Mouse (Mus musculus) spleen, adult 2 months (tissue): ENCODE measurements around the gene Ecpas. TPM values are rescaled to one million over a fixed set of nuclear protein-coding genes. Genes with fewer than 3 reads are reported as not detected.

Experiments used
- DNase-seq, 2 experiments: peaks; one replicate each; pipeline versions ENCODE4 v3.0.0 to v3.0.0-alpha.2; 2012 to 2021; ENCODE audit warnings: low spot score in 2 of 2, low read depth in 1 of 2
- H3K27ac ChIP-seq: fragments of 200-500 bp; 2 replicates; pipeline ENCODE4 v1.5.1; 2012; ENCODE audit warnings: low read length, inconsistent platforms; ENCODE audit not compliant: insufficient read depth
- H3K27me3 ChIP-seq: fragments of 200-500 bp; 2 replicates; pipeline ENCODE4 v1.6.1; 2012; ENCODE audit warnings: mild to moderate bottlenecking, moderate library complexity, low read length, inconsistent platforms; ENCODE audit not compliant: control insufficient read depth, insufficient read depth
- H3K36me3 ChIP-seq: fragments of 200-500 bp; 2 replicates; pipeline ENCODE4 v1.6.1; 2012; ENCODE audit warnings: mild to moderate bottlenecking, low read length, inconsistent platforms; ENCODE audit not compliant: control insufficient read depth, insufficient read depth
- H3K4me1 ChIP-seq: fragments of 200-500 bp; 2 replicates; pipeline ENCODE4 v1.6.1; 2011; ENCODE audit warnings: inconsistent platforms; ENCODE audit not compliant: control insufficient read depth, insufficient read depth, insufficient read length
- H3K4me3 ChIP-seq: fragments of 200-500 bp; 2 replicates; pipeline ENCODE4 v1.5.1; 2011; ENCODE audit warnings: mild to moderate bottlenecking, inconsistent platforms; ENCODE audit not compliant: insufficient read depth, insufficient read length; ENCODE audit errors: extremely low read depth
- CTCF ChIP-seq: fragments of 200-500 bp; IDR thresholded peaks from 2 replicates; pipeline ENCODE4 v1.5.1; 2011; ENCODE audit warnings: mild to moderate bottlenecking, inconsistent platforms; ENCODE audit not compliant: insufficient read depth, insufficient read length, insufficient replicate concordance; ENCODE audit errors: extremely low read depth
- POLR2A ChIP-seq: fragments of 200-500 bp; IDR thresholded peaks from 2 replicates; pipeline ENCODE4 v1.6.1; 2011; ENCODE audit warnings: low read depth, low read length, inconsistent platforms
- WGBS: fragments of 180-500 bp; shearing (Covaris S2); methylation state at CpG from one replicate; pipeline ENCODE4 v1.1.7; 2018; 5-methylcytosine and 5-hydroxymethylcytosine counted together
- polyA plus RNA-seq: library from polyadenylated mRNA; depleted of rRNA; stranded (reverse); fragments of >200 nt; gene quantifications from 2 replicates; pipeline ENCODE4 v1.2.3, GENCODE M21; 2012; rRNA removed

The Ecpas gene
- 10.0 and 21.6 TPM in 2 replicates for polyA plus RNA-seq

GRCm38 (mm10) chr4:58912629-58913335, at the start of gene Ecpas:
Ecpas (minus strand) TSS chr4:58912749.
- Histone ChIP-seq H3K27me3 (no peaks in the 10 kb centered on the region), H3K36me3 (no peaks in the 10 kb centered on the region), H3K4me3 (peak within 1 kb of the TSS; percentile 98), H3K4me1 (peaks cover 5% of the 10 kb centered on the region), H3K27ac (peak within 1 kb of the TSS; percentile 96)
- TF ChIP-seq CTCF = no peak
- peak; percentile 13; the same call in 1 of the 2 replicates for TF ChIP-seq POLR2A
- DNase-seq = peak; percentile 11 to 78
- 4% methylated on average over 43 of the region's 43 CpGs for WGBS

GRCm38 (mm10) chr4:58961719-58962118, 49.2 kb upstream of the Ecpas start:
- Histone ChIP-seq H3K4me1 (no peaks in the 10 kb centered on the region), H3K4me3 (no peak overlapping the region), H3K27ac (no peak overlapping the region), H3K27me3 (no peaks in the 10 kb centered on the region), H3K36me3 (no peaks in the 10 kb centered on the region)
- WGBS = 83% methylated on average over 15 of the region's 15 CpGs
- TF ChIP-seq CTCF = no peak
- TF ChIP-seq POLR2A = no peak
- no peak for DNase-seq

GRCm38 (mm10) chr4:58952630-58953029, 40.1 kb upstream of the Ecpas start:
- WGBS = 92% methylated on average over 11 of the region's 11 CpGs
- H3K36me3 ChIP-seq = no peaks in the 10 kb centered on the region

GRCm38 (mm10) chr4:58948391-58948790, 35.8 kb upstream of the Ecpas start:
- no peaks in the 10 kb centered on the region for H3K36me3 ChIP-seq
- H3K4me3 ChIP-seq = no peak overlapping the region
- DNase-seq = no peak
- TF ChIP-seq POLR2A (no peak), CTCF (no peak)
- peaks cover 4% of the 10 kb centered on the region; the same call in 1 of the 2 replicates for H3K4me1 ChIP-seq
- 92% methylated on average over 4 of the region's 4 CpGs for WGBS
- no peak overlapping the region for H3K27ac ChIP-seq
- no peaks in the 10 kb centered on the region for H3K27me3 ChIP-seq

More at GRCm38 (mm10) chr4:58952630-58953029, 40.1 kb upstream of the Ecpas start:
- 0 out of 2 replicates have a peak, but pooled peaks cover 2% of the 10 kb centered on the region for H3K4me1 ChIP-seq
- no peak overlapping the region for H3K27ac ChIP-seq
- TF ChIP-seq CTCF (no peak), POLR2A (no peak)
- H3K4me3 ChIP-seq = no peak overlapping the region
- H3K27me3 ChIP-seq = no peaks in the 10 kb centered on the region
- DNase-seq = no peak

- Histone ChIP-seq H3K4me1 (peaks cover 2% of the 10 kb centered on the region; the same call in 1 of the 2 replicates), H3K4me3 (no peak overlapping the region), H3K27me3 (no peaks in the 10 kb centered on the region), H3K27ac (no peak overlapping the region), H3K36me3 (no peaks in the 10 kb centered on the region)
- 53% methylated on average over 5 of the region's 5 CpGs for WGBS
- DNase-seq = no peak
- no peak for TF ChIP-seq CTCF
- no peak for TF ChIP-seq POLR2A
Measured at GRCm38 (mm10) chr4:58944695-58945094, 32.1 kb upstream of the Ecpas start.

GRCm38 (mm10) chr4:58944206-58944553, 31.6 kb upstream of the Ecpas start:
- Histone ChIP-seq H3K27ac (no peak overlapping the region), H3K27me3 (no peaks in the 10 kb centered on the region), H3K4me1 (peaks cover 2% of the 10 kb centered on the region; the same call in 1 of the 2 replicates), H3K4me3 (peak overlapping the region; percentile 73; the same call in 1 of the 2 replicates), H3K36me3 (no peaks in the 10 kb centered on the region)
- TF ChIP-seq POLR2A (no peak), CTCF (no peak)
- DNase-seq = no peak
- 9% methylated on average over 6 of the region's 6 CpGs for WGBS
